Mouse (Mus musculus): ENCODE results near the gene Panx1.

DNA sequence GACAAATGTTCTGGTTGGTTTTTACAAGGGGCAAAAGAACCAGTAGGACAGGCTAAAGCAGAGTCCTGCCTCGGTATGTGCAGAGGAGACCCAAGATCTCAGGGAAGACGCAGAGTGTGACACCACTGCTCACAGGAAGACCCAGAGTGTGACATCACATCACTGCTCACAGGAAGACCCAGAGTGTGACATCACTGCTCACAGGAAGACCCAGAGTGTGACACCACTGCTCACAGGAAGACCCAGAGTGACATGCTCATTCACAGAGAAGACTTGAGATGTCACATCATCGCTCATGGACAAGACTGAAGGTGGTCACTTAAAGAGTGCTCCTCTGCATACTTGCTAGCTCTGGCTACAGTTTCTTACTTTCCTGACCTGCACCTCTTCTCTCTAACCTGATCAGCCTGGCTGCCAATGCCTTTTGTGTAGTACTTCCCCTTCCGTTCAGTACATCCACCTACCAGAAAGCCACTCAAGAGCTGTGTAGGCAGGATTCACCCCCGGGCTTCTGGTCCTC is 24.7 kb downstream of the Panx1 start:
- TF ChIP-seq POLR2A (IDR thresholded peaks at IDR 0.05; ENCODE audit: low read depth, low read length) (no peak), CTCF (IDR thresholded peaks at IDR 0.05; ENCODE audit: extremely low read depth, insufficient read depth, insufficient read length, insufficient replicate concordance) (no peak)
